Mouse (Mus musculus) frontal cortex, postnatal 10 days (tissue): ENCODE measurements around the gene Pten.
"Not testable (repeated sequence)": the region's sequence is repeated elsewhere in the genome, so short reads cannot be mapped to it uniquely, and the experiment has no call there.

Source experiments
- DNase-seq, 2 experiments: peaks; one replicate each; pipeline ENCODE4 v3.0.0; 2022; ENCODE audit warnings: low spot score in 2 of 2, mixed read lengths in 1 of 2

The Pten gene

DNA sequence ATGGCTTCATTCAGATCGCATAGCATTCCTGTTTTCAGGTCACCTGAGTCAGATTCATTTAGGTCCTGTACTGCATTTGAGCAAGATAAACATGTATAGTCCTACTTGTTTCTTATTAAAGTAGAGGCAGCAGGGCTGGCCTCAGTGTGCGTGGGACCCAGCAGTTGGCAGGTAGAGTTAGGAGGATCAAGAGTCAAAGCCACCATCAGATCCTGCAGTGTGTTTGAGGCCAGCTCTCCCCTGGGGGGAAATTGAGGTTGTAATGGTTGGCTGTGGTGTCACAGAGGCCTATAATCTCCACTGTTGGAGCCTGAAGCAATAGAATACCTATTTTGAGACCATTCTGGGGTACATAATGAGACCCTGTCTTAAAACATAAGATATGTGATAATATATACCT is 50.3 kb downstream of the Pten start:
- DNase-seq, result no peak

DNA sequence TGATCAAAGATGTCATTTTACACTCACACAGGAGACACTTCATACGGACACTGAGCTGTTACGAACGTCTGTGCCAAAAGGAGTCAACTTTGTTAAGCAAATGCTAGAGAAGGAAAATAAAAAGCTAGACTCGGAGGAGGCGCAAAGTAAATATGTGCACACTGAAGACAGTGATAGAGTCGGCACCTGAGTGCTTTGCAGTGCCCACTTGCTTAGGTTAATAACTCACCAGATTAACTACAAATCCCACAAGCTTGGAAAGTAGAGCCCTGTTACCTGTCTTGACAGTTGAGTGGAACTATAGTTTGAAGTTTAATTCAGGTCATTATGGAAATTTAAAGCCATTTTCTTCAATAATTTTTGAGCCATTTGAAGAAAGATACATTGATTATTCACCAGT is 51.4 kb downstream of the Pten start:
- no peak for DNase-seq

DNA sequence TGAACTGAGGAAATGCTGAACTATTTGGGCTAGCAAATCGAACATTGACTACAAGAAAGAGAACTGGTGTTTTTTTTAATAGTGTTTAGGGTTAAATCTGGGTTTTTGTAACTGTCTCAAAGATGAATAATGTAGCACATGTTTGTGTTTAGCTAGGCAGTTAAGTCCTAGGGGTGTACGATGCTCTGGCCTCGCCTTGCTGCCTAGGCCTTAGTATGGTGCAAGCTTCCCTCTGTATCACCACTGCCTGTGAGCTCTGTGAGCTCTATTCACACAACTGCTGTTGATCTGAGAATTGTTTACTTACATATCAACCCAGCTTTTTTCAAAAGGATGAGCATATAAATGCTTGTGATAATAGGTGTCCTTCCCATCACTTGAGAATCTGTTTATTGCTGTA is 51.8 kb downstream of the Pten start:
- DNase-seq, result no peak

DNA sequence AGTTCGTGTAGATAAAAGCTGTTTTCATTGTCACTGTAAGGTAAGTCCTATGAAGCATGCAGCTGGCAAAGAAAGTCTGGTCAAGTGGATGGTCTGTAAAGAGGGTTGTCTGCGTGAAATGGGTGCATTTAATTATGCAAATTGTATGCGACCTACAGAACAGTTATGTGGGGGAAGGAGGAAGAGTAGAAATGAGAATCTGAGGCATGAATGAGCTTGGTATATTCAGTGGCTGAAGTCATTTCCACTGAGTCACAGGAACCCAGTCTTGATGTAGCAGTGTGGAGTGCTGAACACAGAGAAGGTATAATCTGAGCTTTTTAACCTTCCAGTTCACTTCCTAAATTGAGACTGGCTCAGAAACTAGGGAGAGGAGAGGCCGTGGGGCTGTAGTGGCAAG is 61.5 kb downstream of the Pten start:
- DNase-seq, result no peak

DNA sequence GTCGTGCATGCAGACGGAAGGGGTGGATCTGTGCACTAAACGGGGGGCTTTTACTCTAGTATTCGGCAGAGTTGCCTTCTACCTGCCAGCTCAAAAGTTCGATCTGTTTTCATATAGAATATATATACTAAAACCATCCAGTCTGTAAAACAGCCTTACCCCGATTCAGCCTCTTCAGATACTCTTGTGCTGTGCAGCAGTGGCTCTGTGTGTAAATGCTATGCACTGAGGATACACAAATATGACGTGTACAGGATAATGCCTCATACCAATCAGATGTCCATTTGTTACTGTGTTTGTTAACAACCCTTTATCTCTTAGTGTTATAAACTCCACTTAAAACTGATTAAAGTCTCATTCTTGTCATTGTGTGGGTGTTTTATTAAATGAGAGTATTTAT is 65.7 kb downstream of the Pten start:
- not testable (repeated sequence) for DNase-seq

DNA sequence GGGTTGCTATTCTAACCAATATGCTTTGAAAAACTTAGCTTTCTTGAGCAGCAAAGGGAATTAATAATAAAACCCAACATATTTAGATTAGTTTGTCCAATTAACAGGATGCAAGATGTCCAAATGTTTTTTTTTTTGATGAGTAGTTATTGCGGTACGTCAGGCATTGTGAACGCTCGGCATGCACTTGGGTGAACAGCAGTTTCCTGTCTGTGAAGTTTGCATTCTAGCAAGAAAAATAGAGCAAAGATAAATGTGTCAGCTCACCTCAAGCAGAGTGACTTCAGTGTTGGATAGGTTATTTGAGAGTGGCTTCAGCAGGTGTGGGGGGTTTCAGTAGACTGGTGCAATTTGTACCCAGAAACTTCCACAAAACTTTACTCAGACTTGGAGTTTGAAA is 69.3 kb downstream of the Pten start:
- DNase-seq, result no peak

DNA sequence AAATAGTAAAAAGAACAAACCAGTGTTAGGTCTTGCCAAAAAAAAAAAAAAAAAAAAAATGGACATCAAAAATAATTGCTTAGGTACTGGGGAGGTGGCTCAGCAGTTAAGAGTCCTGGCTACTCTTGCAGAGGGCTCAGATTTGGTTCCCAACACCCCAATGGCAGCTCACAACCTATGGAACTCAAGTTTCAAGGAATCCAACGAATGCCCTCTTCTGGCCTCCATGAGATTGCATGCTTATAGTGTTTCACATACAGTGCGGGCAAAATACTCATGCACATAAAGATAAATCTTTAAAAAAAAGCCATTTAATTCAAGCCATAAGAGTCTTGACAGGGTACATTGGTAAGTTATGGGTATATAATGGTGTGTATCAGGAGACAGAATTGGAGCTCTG is 72.6 kb downstream of the Pten start:
- DNase-seq, result no peak

DNA sequence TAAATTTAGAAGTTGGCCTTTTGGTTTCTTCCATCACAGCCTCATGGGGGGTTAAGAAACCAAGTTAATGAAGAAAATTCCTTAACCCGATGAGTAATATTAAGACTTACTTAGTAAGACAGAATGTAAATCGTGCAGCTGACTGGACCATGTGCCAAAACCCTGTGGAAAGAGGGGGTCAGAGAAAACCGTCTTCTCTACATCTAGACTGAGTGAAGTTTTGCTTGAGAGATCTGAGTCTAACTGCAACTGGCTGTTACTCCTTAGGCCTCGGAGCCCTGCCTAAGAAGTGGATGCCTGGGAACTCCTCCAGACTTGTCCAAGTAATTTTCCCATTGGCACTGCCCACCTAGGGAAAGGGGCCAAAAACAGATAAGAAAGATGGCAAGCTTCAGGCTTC is 74.0 kb downstream of the Pten start:
- DNase-seq, result no peak

DNA sequence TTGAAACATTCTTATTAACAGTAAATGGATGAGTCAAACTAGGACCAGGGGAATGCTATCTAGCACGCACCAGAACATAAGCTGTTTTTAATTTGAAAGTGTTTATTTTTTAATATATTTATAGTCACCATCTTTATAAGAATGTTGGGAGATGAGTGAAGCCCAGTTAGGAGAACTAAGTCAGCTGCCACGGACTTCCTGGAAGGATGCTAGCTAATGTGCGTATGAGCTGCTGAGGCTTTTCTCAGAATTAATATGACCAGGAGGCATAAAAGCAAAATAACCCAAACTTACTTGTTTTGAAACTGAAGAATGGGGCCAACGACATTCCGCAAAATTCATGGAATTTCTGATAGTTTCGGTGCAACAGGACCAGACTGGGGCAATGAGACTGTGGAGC is 83.2 kb downstream of the Pten start:
- DNase-seq, result no peak

DNA sequence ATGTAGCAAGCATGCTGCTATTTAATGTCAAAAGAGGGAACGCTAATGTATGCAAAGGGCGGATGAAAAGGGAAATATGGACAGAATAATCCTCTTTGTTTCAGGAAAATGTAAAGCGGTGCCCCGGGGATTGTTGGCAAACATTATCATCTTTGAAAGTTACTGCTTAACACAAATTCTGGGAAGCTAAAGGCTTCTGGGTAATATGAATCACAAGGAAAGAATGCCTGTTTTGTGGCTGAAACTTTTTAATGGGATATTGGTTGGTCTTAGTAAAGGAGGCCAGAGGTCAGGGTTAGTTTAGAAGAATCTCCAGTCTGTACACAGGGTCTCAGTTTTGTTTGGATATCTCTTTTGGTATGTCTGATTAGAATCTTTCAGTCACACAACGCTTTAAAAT is 87.2 kb downstream of the Pten start:
- DNase-seq, result no peak

DNA sequence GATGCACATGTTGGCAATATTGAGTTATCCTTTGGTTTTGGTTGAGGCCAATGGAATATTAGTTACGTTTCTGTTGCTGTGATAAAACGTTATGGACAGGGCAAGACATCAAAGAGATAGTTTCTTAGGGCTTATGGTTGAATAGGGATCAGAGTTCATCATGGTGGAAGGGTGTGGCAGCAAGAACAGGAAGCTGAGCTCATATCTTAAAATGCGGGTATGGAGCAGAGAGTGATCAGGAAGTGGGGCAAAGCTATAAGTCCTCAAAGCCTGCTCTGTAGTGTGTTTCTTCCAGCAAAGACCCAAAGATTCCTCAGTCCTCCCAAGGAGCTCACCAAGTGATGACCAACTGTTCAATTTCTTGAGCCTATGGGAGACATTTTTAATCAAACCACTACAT is 90.7 kb downstream of the Pten start:
- no peak for DNase-seq

DNA sequence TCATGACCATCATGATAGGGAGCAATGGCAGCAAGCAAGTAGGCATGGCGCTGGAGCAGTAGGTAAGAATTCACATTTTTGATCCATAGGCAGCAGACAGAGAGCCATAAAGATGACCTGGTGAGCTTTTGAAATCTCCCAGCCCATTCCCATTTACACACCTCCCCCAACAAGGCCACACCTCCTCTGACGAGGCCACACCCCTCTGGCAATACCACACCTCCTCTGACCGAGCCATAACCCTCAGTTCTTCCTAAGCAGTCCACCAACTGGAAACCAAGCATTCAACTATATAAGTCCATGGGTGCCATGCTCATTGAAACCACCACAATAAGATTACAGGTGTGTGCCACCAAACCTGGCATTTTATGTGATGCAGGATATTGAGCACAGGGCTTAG is 95.0 kb downstream of the Pten start:
- no peak for DNase-seq

DNA sequence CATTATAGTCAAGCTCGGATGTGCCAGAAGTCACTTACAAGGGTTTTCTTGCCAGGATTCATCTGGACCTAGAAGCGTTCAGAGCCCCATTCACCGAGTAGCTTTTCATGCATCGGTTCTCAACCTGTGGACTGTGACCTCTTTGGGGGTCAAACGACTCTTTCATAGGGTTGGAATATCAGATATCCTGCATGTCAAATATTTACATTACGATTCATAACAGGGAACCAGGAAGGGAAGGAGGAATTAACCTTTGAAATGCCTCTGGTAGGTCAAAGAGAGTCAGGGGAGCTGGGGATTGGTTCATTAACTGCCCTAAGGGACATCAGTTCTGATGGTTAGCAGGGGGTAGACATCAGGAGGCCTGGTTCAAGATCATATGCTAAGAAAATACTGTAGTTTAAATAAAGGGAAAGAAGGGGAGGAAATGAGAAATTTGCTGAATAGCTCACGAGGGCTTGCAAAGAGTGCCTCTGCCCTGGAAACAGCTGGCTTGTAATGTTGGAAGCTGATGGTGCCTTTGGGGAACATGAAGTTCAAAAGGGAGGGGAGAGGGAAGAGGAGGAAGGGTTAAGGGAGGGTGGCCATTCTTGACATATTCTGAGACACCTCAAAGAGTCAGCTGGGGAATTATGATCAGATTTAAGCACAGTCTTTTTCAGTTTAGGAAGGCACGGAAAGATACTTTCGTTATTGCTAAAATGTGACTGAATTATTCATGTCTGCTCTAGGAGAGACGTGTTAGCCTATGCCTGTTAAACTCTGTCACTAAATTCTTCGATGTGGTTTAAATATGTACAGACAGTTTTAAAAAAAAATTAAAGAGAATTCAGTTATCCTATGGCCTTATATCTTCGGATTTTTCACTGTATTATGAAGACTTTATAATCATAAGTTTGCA is 104.6 kb downstream of the Pten start:
- no peak for DNase-seq

DNA sequence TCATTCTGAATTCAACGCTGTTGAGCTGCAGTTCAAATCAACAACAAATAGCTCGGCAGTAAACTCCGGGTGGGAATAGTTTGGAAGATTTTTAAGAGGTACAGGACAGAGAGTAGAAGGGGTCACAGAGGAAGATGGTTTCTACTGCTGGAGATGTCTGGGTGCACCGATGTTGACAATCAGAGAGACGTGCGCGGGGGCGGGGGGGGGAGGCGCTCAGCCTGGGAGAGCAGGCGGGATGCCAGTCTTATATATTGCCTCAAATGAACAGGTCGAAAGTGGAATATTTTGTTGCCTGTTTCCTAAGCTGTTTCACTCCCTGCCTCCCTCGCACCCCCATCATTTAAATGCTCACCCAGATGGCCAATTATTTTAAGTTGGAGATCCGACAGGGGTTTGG is 109.5 kb downstream of the Pten start:
- no peak for DNase-seq

DNA sequence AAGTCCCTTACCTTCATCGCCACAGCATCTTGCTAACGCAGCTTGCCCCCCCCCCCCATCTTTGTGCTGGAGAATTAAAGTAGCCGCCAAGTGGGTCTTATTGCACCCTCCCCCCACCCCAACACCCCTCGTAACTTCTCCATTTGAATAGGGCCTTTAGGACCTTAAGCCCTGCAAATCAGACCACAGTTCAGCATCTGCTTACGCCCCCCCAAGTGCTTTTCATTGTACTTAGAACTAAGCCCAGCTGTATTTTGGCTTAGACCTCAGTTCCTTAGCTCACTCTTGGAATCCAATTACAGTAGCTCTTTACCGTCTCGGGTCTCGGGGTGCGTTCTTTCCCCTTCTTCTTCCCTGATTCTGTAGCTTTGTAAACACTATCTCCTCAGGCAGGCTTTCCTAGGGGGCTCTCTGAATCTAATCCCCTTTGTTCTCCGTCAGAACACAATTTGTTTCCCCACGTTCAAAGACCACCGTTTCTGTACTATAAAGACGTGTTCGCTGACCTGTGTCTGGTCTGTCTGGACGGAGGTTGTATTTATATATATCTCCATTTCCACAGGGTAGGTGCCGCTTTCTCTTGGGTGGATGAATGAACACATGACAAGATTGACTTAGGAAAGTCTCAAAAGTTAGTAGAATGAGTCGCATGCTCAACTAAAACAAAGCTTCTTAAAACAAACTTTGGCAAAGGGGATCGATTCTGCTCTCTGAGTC is 110.0 kb downstream of the Pten start:
- DNase-seq, result no peak

DNA sequence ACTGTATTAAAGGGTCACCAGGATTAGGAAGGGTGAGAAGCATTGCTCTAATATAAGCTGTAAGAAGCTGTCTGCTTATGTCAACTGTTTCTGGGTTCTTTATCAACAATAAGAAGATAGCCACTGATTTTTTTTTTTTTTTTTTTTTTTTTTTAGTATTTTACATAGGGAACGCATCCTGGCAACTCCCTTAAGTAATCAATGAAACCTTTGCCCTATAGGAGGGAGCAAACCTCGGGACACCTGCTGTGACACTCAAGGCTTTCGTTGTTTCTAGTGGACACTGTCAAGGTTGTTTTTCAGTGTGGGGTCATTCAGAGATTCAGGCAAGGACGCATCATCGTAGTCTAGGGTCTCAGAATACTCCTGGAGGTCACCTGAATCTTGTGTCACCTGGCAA is 111.3 kb downstream of the Pten start:
- no peak for DNase-seq

DNA sequence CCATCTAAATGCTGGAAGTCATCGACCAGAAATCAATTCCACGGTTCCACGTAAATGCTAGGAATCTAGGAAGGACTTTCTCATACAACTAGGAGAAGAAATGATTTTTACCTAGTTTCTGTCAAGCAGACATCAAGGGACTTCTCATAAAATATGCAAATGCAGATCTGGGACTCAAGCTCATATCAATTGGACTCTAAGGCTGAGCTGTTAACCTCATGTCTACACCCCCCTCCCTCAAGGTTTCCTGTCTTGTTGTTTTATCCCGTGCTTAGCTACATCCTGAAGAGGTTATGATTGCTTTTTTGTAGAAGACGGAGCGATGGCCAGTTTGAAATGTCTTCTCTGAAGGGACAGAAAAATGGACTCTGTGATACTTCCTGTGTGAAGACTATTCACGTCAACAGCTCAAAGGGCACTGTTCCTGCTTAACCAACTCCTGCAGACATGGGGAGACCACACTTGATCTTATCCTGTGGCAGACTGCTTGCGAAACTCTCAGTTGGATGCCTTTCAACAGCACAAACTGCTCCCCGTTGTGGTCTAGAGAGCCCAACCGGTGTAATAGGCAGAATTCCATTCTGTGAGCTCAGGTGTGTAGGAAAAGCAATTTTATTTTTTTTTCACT is 111.9 kb downstream of the Pten start:
- DNase-seq, result no peak

DNA sequence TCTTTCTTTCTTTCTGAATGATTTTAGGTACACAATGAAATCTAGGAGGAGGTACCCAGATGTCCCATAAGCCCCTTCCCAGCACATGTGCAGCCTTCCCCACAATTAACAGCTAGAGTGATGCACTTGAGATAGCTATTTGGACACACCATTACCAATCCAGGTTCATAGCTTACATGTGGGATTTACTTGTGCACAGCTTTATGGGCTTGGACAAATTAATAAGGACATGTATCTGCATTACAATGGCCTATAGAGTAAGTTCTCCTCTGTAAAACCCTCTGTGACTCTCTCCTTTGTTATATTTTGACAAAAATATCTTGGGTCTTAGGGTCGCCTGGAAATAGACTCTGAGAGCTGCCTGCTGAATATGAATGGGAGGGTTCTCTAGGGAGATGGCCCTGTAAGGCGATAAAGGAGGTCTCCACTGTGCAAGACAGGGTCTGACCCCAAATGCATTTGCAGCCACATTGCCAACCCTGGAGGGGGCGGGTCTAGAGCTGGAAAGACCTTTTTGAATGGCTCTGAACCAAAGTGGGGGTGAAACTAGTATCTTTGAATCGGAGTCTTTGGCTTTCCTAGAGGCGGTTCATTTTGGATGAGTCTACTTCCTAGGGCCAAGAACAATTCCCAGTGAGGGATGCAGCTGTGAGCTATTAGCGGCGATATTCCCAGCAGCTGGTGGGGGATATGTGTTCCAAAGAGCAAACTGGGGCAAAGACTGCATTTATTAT is 116.8 kb downstream of the Pten start:
- no peak for DNase-seq
